Mouse (Mus musculus) hindbrain, postnatal 0 days (tissue): ENCODE measurements around the gene Slit1. TPM values are rescaled to one million over a fixed set of nuclear protein-coding genes. Genes with fewer than 3 reads are reported as not detected.
A peak's percentile ranks its signal among the peaks of the same experiment; 100 is the strongest.

Experiments used
- ATAC-seq: fragments of 200-750 bp; cut with Nextera tagmentation; 2 replicates; pipeline ENCODE4 v1.8.0; 2017; ENCODE audit warnings: mild to moderate bottlenecking, moderate TSS enrichment, moderate library complexity
- DNase-seq: peaks from one replicate; pipeline ENCODE4 v3.0.0-alpha.2; 2015; ENCODE audit warnings: low spot score
- H3K27ac ChIP-seq: fragments of 300-500 bp; sonication (generic); 2 replicates; pipeline ENCODE4 v1.5.1; 2014; ENCODE audit warnings: mild to moderate bottlenecking
- H3K27me3 ChIP-seq: fragments of 300-500 bp; sonication (generic); 2 replicates; pipeline ENCODE4 v1.6.1; 2014; ENCODE audit warnings: low read length, mixed read lengths; ENCODE audit not compliant: insufficient read depth
- H3K36me3 ChIP-seq: fragments of 300-500 bp; sonication (generic); 2 replicates; pipeline ENCODE4 v1.6.1; 2014; ENCODE audit warnings: low read length, mixed read lengths; ENCODE audit not compliant: insufficient read depth
- H3K4me1 ChIP-seq: fragments of 300-500 bp; sonication (generic); 2 replicates; pipeline ENCODE4 v1.6.1; 2014; ENCODE audit warnings: antibody characterized with exemption, low read length, mixed read lengths; ENCODE audit not compliant: insufficient read depth
- H3K4me2 ChIP-seq: fragments of 300-500 bp; sonication (generic); 2 replicates; pipeline ENCODE4 v1.6.1; 2014; ENCODE audit warnings: low read depth, mild to moderate bottlenecking, low read length, moderate library complexity, mixed read lengths
- H3K4me3 ChIP-seq: fragments of 300-500 bp; sonication (generic); 2 replicates; pipeline ENCODE4 v1.5.1; 2014; ENCODE audit warnings: low read length
- H3K9ac ChIP-seq: fragments of 300-500 bp; sonication (generic); replicated peaks from 2 replicates; pipeline ENCODE4 v1.6.1; 2014; ENCODE audit warnings: mild to moderate bottlenecking, low read length, moderate library complexity, mixed read lengths
- H3K9me3 ChIP-seq: fragments of 300-500 bp; sonication (generic); 2 replicates; pipeline ENCODE4 v1.6.1; 2016; ENCODE audit warnings: low read length, mixed read lengths
- CTCF ChIP-seq: IDR thresholded peaks from 2 replicates; pipeline ENCODE4 v1.5.1; 2016; ENCODE audit warnings: antibody characterized with exemption, control low read depth, low read depth
- WGBS: fragments of 180-500 bp; shearing (Covaris S2); extraction: QIAGEN DNeasy Blood & Tissue Kit; methylation state at CpG from one replicate; pipeline ENCODE4 v1.1.7; 2014; 5-methylcytosine and 5-hydroxymethylcytosine counted together
- polyA plus RNA-seq: library from polyadenylated mRNA; unstranded; fragments of >200 nt; fragmentation: Nextera tagmentation; extraction: Ambion mirVana; gene quantifications from 2 replicates; pipeline ENCODE4 v1.2.1, GENCODE M21; 2015
- total RNA-seq: library from RNA; depleted of rRNA; stranded (reverse); fragments of >200 nt; gene quantifications from 2 replicates; pipeline ENCODE4 v1.2.3, GENCODE M21; 2014

Gene Slit1
- total and polyA plus RNA-seq, 2 experiments from 2014 or later: 13.3 to 69.2 TPM

- Histone ChIP-seq H3K4me3 (no peak overlapping the region), H3K4me2 (no peak overlapping the region), H3K36me3 (no peaks in the 10 kb centered on the region), H3K9me3 (no peaks in the 10 kb centered on the region), H3K27me3 (0 out of 2 replicates have a peak, but pooled peaks cover 3% of the 10 kb centered on the region), H3K9ac (no peak overlapping the region), H3K4me1 (0 out of 2 replicates have a peak, but pooled peaks cover 8% of the 10 kb centered on the region), H3K27ac (no peak overlapping the region)
- ATAC-seq: no peak
- WGBS: 48% methylated on average over 6 of the region's 6 CpGs
- no peak for DNase-seq
- TF ChIP-seq CTCF: no peak
Measured at GRCm38 (mm10) chr19:41702638-41703037, 40.8 kb downstream of the Slit1 start.

DNA sequence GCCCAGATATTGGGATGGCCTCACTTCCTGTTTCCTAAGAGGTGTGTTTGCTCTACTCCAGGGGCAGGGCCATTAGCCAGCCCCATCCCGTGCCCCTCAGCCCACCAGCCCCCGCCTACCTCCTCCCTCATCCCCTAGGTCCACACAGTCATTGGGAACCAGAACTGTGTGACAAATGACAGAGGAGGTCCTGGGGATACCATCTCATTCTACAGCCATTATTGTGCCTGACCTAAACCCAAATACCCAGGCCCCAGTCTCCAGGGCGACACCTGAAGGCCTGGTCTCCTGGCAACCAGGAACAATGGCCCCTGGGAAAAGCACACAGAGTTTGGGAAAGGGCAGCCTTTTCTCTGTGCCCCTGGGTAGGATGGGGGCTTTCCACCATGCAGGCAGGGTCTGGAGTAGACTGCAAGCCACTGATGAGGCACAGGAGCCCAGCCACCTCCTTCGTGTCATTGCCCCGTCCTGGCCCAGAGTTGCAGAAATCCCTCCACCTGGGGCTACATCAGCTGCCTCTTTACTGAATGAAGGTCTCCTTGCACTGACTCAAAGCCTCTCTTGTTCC is 44.5 kb downstream of the Slit1 start:
- 21% methylated on average over 5 of the region's 5 CpGs for WGBS
- ATAC-seq: no peak
- no peak for TF ChIP-seq CTCF
- Histone ChIP-seq H3K4me1 (peaks cover 19% of the 10 kb centered on the region), H3K9me3 (no peaks in the 10 kb centered on the region), H3K36me3 (no peaks in the 10 kb centered on the region), H3K9ac (no peak overlapping the region), H3K27ac (no peak overlapping the region), H3K27me3 (no peaks in the 10 kb centered on the region), H3K4me3 (no peak overlapping the region), H3K4me2 (no peak overlapping the region)
- no peak for DNase-seq

DNA sequence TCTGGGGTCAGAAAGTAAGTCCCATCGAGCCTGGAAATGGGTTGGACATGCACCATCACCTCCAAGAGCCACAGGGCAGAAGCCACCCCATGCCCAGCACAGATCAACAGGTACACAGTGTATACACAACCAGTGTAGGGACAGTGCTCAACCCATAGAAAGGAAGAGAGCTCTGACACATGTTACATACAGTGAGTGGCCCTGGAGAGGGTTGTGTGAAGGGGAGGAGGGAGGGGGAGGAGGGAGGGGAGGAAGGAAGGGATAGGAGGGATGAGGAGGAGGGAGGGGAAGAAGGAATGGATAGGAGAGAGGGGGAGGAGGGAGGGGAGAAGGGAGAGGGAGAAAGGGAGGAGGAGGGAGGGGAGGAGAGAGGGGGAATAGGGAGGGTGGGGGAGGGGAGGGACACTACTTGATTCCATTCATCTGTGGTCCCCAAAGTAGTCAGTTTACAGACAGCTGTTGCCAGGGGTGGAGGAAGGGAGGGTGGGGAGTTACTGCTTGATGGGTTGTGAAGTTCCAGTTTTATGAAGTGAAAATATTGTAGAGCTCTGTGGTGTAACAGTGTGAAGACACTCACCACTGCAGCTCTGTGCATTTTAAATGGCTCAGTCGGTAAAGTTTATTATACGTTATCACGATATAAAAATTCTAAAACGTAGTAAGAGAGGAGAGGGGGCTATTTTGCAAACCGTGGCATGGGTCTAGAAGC is 45.5 kb downstream of the Slit1 start:
- no peak for DNase-seq
- Histone ChIP-seq H3K27ac (peak overlapping the region; percentile 48; the same call in 1 of the 2 replicates), H3K4me1 (peaks cover 28% of the 10 kb centered on the region), H3K9ac (no peak overlapping the region), H3K9me3 (no peaks in the 10 kb centered on the region), H3K36me3 (no peaks in the 10 kb centered on the region), H3K4me3 (no peak overlapping the region), H3K4me2 (no peak overlapping the region), H3K27me3 (no peaks in the 10 kb centered on the region)
- peak; percentile 41 for ATAC-seq
- WGBS: 47% methylated on average over 6 of the region's 6 CpGs
- no peak for TF ChIP-seq CTCF

- peaks cover 28% of the 10 kb centered on the region for H3K4me1 ChIP-seq
- H3K36me3 ChIP-seq: no peaks in the 10 kb centered on the region
- H3K4me3 ChIP-seq: no peak overlapping the region
- ATAC-seq: peak; percentile 84
- no peaks in the 10 kb centered on the region for H3K27me3 ChIP-seq
- WGBS: 20% methylated on average over 9 of the region's 9 CpGs
- no peak overlapping the region for H3K9ac ChIP-seq
- peak; percentile 84 for DNase-seq
- peak; percentile 52 for TF ChIP-seq CTCF
- peak overlapping the region; percentile 48; the same call in 1 of the 2 replicates for H3K27ac ChIP-seq
- no peak overlapping the region for H3K4me2 ChIP-seq
- no peaks in the 10 kb centered on the region for H3K9me3 ChIP-seq
Measured at GRCm38 (mm10) chr19:41697111-41697806, 46.2 kb downstream of the Slit1 start.

- DNase-seq (no peak), ATAC-seq (no peak)
- Histone ChIP-seq H3K4me1 (peaks cover 28% of the 10 kb centered on the region), H3K4me3 (no peak overlapping the region), H3K27me3 (no peaks in the 10 kb centered on the region), H3K9ac (no peak overlapping the region), H3K4me2 (no peak overlapping the region), H3K9me3 (no peaks in the 10 kb centered on the region), H3K27ac (no peak overlapping the region), H3K36me3 (no peaks in the 10 kb centered on the region)
- TF ChIP-seq CTCF: no peak
- WGBS: 81% methylated on average over 9 of the region's 9 CpGs
Measured at GRCm38 (mm10) chr19:41696443-41696842, 47.0 kb downstream of the Slit1 start.

- no peak overlapping the region for H3K4me2 ChIP-seq
- peak overlapping the region; percentile 51; the same call in 1 of the 2 replicates for H3K27ac ChIP-seq
- no peak overlapping the region for H3K4me3 ChIP-seq
- no peaks in the 10 kb centered on the region for H3K27me3 ChIP-seq
- DNase-seq (peak; percentile 74), ATAC-seq (peak; percentile 30)
- 47% methylated on average over 6 of the region's 6 CpGs for WGBS
- no peaks in the 10 kb centered on the region for H3K9me3 ChIP-seq
- H3K9ac ChIP-seq: no peak overlapping the region
- H3K4me1 ChIP-seq: peaks cover 36% of the 10 kb centered on the region
- H3K36me3 ChIP-seq: no peaks in the 10 kb centered on the region
- no peak for TF ChIP-seq CTCF
Measured at GRCm38 (mm10) chr19:41695046-41695445, 48.4 kb downstream of the Slit1 start.
